Mouse (Mus musculus): ENCODE measurements around the gene 1700088E04Rik. TPM values are rescaled to one million over a fixed set of nuclear protein-coding genes. Genes with fewer than 3 reads are reported as not detected.

1700088E04Rik gene
- 1 to 10 TPM; 5.5 to 7.3 TPM for total RNA-seq (2021)
- long read RNA-seq, experiment 1, partial matches to known transcripts, result 1 of 5 reads
- long read RNA-seq, experiment 1, other reads (novel, unspliced or antisense), result 1 of 5 reads
- long read RNA-seq, experiment 2, partial matches to known transcripts, result 0 of 3 reads
- long read RNA-seq, experiment 2, other reads (novel, unspliced or antisense), result 0 of 3 reads

DNA sequence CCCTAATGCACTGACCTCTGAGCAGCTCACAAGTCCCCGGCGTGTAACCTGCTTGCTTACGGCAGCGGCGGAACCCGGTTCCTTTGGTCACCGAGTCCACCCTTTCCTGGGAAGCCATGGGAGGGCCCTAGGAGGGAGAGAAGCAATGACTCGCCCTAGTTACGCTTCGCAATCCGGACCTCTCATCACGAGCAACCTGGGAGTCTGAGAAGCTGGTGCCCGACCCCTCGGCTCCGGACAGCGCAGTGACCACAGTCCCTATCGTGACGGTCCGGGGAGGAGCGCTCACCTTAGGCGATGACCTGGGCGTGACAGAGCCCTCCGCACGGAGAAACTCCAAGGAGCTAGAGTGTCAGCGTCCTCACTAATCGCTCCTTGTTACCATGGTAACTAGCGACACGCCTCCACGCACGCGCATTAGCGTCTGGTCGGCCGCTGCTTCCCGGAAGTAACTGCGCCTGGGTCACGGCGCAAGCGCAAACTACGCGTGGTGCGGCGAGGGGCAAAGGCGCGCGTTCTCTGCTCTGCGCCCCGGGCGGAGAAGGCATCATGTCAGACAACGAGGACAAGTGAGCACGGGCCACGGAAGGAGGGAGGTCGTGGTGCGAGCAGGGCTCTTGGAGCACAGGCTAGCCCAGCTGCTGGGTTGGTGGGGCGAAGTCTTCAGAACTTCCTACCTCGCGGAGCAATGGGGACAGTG is at the start of gene 1700088E04Rik, which contains the start of gene Polr2f:
1700088E04Rik (minus strand) TSS at position 388 of the 700 bp plus-strand sequence.
Polr2f (plus strand) TSS at position 144 of the 700 bp plus-strand sequence.
- peak; percentile 95 to 96 for DNase-seq

DNA sequence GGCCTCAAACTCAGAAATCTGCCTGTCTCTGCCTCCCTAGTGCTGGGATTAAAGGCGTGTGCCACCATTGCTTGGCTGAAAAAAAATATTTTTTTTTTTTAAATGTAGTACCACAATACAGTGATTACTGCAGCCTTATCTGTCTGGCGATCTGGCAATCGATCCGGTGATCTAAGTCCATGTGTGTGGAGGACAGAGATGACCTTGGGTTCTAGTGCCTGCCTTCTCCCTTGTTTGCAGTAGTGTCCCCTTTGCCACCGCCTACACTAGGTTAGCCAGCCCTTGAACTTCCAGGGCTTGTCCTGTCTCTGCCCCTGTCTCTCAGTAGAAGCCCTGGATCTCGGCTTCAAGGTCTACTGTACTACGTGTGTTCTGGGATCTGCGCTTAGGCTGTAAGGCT is 46.8 kb upstream of the 1700088E04Rik start:
- DNase-seq, result no peak

DNA sequence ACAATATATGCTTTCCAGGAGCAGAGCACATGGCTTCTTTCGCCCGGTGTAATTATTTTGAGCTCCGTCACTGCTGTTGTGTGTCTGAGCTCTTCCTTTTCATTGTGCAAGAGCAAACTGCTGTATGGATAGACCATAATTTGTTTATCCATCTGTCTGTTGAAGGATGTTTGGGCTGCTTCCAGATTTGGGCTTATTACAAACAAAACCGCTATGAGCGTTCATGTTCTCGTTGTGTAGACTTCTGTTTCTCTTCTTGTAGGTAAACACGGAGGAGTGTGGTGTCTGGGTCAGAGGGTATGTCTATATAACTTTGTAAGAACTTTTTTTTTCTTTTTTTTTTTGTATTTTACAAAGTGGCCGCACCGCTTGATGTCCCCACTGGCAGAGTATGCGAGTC is 44.2 kb upstream of the 1700088E04Rik start:
- DNase-seq, result no peak

DNA sequence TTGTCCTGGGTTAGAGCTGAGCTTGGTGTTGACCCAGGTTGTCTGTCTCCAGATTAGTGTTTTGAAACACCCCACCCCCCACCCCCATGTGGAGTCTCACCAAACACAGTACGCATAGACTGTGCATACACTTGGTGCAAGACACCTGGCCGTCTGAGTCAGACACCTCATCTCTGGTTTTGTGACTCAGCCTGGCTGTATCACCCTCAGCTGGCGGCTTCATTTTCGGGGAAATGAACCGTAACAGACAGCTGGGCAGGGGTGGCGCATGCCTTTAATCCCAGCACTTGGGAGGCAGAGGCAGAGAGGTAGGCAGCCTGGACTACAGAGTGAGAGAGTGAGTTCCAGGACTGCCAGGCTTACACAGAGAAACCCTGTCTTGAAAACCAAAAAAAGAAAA is 35.9 kb upstream of the 1700088E04Rik start:
- DNase-seq, result no peak

DNA sequence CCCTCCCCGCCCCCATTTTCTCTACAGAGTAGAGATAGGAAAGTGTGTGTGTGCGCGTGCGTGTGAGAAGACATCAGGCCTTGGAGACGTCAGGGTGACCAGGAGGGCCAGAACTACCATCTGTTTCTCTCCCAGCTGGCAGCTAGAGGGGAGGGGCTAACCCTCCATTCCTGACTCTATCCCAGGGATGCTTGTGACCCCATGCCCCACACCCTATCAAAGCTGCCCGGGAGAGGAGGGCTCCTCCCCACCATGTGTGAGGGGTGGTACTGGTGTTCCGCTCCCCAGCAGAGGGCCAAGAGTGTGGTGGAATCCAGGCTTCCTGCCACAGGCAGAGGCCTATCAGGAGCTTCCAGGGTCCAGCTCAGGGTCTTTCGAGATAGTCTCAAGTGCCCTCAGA is 25.7 kb upstream of the 1700088E04Rik start:
- no peak for DNase-seq

DNA sequence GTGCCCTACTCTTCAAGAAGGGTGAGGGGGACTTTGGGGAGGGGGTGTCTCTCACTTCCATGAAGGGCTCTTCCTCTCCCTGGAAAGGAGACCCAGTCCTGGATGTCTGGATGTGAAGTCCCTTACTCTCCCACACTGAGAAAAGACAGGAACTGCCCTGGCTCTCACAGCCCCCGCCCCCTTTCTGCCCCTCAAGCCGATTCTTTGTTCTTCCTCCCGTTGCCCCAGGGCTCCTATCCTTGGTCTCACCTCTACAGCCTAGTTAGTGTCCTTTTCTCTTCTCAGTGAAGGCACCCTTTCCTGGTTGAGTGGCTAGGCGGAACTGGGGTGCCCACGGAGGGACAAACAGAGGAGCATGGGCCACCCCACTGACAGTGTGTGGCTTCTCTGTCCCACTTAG is 24.1 kb upstream of the 1700088E04Rik start, which contains the start of gene Sox10:
Sox10 (minus strand) TSS at position 101 of the 400 bp plus-strand sequence.
- DNase-seq, result no peak

DNA sequence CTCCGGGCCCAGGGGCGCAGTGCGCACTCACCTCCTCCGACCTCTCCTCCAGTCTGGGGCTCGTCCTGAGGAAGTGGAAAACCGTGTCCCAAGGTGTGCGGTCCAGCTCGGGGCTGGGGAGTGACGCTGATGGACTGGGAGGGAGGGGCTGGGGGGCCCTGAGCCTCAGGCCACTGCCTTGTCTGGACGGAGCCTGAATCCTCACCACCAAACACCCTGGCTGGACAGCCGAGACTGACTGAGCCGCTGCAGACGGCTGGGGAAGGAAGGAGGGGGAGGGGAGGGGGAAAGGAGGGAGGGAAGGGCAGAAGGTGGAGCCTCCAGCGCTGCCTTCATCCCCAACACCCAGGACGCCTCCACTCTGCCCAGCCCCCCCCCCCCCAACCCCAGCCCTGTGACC is 23.2 kb upstream of the 1700088E04Rik start:
- DNase-seq, result no peak

DNA sequence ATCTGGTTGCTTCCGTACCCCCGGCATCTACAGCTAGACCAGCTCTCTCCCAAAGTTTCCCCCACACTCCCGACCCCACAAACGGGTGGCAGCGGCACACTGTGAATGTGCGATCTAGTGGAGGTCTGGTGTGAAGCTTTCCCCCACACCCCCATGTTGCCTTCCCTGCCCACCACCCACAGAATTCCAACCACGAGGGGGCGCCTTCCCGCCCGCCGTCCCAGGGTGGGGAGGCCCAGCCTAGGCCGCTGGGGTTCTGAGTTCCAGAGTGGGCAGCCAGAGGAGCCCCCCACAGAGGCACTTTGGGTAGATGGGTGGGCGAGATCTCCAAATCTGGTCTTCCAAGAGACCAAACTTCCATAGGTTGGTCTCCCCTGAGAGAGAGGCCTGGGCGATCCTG is 21.8 kb upstream of the 1700088E04Rik start:
- no peak for DNase-seq

DNA sequence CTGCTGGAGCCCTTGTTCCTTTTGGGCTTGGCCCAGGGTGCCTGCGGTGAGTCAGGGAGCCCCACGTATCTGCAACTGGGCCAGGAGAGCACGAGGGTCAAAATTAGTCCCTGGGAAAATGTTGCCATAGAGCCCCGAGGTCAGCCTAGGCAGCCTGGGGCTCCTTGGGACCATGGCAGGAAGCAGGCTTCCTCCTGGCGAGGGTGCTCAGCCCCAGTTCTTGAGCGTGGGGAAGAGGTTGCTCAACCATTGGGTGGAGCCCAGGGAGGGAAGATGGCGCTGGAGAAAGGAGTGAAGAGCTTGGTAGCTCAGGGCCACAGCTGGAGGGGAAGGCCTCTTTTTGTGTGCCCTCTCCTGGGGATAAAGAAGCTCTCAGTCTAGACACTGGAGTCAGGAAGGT is 21.2 kb upstream of the 1700088E04Rik start:
- no peak for DNase-seq

DNA sequence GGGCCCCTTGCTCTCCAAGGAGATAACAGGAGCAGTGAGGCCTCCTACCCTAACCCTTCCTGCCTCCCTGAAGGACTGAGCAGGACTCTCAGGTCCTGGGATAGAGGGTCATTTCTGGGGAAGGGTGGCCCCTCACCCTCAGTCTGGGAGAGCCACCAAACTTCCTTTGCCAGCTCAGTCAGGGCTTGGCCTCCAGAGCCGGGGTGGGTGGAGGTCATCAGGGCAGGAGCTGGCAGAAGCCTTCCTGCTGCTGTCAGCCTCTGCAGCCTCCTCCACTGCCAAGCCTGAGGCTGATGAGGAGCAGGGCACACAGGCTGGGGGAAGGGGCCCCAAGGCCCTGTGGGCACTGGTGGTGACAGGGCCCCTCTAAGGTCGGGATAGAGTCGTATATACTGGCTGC is 14.5 kb upstream of the 1700088E04Rik start:
- peak; percentile 37 to 55 for DNase-seq

DNA sequence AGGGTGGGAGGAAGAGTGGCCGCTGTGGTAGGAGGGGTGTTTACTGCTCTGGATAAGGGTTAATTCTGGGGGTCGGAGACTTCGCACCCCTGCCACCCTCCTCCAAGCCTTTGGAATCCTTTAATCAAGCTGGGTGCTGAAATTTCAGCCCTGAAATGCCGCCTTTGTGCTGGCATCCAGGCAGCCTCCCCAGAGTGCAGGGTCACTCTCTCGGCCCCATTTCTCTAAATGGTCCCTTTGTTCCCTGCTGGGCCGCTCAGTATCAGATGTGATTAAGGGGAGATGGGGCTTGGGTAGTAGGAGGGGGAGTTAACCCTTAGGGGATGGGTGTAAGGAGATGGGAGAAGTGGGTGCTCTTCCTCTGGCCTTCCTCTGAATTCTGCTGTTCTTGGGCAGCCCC is 11.7 kb upstream of the 1700088E04Rik start:
- no peak for DNase-seq

DNA sequence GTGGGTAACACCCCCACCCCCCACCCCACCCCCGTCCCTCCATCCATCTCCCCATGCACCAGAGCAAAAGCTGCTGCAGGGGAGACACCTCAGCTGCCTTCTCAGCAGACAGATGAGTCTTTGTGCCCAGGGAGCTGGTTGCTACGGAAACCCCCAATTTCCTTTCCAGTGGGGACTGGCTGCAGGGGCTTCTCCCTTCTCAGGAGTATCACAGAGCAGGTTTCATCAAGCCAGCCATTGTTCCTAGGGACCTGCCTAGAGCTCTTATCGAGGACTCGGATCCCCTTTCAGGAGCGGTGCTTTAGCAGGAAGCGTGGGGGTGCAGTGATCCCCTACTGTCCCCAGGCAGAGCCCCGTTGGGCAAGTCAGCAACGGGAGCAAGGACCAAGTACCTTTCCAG is 10.8 kb upstream of the 1700088E04Rik start:
- DNase-seq, result no peak

DNA sequence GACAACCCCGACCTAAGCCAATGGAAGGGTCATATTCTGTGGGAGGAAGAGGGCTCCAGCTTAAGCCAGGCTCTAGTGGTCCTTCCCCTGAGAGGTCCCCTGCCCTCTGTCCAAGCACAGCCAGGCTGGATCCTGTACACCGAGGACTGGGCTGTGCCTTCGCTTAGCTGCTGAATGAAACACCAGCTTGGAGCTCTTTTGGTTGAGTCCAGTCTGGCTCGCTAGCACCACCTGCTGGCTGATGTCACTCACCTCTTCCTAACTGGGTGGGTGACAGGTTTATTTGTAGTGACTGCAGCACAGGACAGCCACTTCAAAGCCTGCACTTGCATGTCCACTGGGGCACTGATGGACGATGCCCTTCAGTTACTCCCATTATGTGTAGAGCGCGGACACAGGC is 7.5 kb upstream of the 1700088E04Rik start:
- DNase-seq, result peak; percentile 89 to 91

DNA sequence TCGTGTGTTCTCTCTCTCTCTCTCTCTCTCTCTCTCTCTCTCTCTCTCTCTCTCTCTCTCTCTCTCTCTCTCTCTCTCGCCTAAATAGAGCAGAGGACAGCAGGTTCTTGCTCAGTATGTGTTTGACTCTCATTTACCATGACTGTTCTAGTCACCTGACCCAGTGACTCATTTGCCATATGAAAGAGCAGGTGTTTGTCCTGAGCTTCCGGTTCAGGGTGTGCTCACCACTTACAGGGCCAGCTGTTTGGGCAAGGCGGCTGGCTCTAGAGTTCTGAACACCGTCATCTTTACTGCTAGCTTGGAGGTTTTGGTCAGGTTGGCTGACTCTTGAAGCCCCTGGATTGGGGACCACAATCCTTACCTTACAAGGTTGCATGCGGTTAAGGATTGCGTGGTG is 4.5 kb upstream of the 1700088E04Rik start:
- no peak for DNase-seq

DNA sequence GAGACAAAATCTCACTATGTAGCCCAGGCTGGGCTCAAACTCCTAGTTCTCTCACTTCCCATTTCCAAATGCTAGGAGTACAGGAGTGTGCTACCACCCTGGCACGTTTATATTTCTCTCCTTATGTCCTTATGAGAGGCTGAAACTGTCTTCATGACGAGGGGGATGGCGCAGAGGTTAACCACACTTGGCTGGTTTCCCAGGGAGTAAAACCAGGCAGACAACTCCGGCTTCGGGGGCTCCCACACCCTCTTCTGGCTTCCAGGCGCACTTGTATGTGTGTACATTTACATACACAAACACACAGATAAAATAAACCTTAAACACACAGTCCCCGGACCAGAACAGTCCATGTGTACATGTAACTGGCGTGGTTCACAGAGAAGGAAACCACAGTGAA is 3.0 kb upstream of the 1700088E04Rik start:
- DNase-seq, result no peak

DNA sequence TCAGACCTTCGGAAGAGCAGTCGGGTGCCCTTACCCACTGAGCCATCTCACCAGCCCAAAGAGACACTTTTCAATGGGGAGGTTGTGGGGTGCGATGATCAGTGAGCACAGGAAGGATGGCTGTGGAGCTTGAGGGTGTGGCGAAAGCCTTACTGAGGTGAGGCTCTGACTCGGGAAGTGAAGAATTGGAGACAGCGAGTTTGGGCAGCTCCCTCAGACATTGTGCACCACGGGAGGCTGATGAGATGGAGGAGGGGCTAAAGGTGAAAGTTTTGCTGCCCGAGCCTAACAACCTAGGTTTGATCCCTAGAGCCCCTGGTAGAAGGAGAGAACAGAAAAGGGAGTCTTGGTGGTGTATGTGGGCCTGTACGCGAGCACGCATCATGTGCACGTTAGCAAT is 2.3 kb upstream of the 1700088E04Rik start:
- no peak for DNase-seq

DNA sequence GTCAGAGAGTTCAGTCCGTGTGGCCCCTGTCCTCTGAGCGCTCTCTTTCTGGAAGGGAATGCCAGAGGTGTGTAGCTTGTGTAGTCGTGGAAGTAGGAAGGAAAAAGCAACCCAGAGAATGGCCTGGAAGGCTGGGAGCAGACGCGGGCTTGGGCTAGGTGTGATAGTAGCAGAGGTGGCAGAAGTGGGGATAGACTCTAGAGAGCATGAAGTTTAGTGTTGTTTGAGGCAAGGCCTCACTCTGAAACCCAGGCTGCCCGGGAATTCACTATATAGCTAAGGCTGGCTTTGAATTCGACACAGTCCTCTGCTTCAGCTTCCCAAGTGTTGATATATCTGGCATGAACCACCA is 489 bp upstream of the 1700088E04Rik start:
- DNase-seq, result no peak

DNA sequence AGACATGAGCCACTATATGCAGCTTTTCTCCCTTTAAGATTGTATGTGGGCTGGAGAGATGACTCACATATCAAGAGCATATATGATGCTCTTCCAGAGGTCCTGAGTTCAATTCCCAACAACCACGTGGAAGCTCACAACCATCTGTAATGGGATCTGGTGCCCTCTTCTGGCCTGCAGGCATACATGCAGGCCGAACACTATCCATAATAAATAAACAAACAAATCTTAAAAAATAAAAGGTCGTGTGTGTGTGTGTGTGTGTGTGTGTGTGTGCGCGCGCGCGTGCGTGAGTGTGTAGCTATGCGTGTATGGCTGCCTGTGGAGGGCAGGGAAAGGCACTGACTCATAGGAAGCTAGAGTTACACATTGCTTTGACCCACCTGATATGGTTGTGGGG is 1.4 kb downstream of the 1700088E04Rik start:
- no peak for DNase-seq

DNA sequence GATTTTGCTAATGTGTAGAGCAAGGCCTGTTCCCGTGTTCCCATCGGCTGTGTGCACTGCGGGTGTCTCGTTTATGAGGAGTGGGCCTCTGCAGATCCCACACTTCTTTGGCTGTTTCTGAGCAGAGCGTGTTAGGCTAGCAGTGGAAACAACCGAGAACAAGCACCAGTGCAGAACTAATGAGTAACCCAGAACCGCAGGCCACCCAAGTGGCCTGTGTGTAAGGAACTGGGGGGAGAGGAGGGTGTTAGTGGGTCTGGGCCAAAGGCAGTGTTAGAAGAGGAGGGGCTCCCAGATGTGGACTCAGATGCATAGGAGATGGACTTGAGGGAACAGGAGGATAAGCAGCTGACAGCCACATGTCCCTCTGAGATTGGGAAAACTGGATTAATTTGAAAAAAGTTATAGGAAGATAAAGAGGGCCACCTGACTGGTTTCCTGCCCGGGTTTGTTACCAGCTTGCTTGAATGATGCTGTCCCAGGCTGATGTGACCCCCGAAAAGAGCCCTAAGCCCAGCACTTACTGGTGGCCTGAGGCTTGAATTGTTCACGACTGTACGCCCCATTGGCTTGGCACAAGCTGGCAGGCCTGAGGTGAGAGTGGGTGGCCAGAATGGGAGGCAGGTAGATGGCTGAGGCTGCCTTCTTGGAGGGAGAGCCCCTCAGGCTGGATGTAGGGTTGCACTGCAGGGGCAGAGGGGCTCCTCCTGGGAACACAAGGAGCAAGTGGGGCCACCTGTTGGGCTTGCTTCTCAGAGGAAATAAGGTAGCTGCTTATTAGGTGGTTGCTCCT is 5.1 kb downstream of the 1700088E04Rik start:
- no peak for DNase-seq

DNA sequence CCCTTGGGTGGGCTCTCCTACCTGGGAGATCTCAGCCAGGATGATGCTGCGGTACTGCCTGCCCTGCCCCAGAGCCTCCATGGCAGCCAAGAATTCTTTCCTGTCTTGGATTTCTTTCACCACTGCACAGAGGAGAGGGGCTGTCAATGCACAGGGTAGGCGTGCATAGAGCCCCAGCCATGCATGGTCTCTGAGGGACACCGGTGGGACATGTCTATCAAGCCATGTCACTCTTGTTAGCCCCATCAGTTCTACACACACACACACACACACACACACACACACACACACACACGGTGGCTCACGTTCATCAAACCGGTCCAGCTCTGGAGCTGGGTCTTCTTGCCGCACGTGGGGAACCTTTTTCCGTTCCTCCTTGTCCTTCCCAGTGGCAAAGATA is 5.7 kb downstream of the 1700088E04Rik start:
- DNase-seq, result no peak

DNA sequence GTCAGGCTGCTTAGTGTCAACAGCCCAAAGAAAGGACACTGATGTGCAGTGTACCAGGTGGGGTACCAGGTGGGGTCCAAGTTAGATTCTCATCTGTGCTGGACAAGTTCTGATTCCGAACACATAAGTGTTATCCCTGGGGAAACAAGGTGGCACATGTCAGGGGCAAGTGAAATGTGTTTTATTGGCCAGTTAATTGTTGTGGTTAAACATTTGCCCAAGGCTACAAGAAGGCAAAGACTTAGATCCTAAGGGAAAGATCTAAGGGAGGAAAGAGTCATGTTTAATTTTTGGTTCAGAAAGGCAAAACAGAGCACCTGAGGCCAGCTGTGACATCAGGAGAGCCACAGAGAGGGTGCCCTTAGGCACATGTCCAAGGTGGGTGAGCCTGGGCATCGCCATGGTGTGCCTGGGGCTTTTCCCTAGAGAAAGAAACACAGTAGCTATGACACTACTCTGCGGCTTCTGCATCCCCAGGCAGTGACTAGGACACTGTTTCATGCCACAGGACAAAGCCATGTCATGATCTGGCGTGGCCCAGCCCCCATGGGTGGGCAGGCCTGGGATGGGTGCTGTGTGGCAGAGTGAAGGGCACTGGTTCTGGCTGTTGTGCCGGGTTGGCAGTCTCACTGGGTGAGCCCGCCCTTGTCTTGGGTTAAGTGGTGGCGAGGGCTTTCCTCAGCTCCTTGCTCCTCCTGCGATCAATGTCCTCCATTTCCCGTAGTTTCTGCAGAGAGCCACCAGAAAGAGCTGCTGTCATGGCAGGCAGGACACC is 6.4 kb downstream of the 1700088E04Rik start:
- DNase-seq, result no peak

DNA sequence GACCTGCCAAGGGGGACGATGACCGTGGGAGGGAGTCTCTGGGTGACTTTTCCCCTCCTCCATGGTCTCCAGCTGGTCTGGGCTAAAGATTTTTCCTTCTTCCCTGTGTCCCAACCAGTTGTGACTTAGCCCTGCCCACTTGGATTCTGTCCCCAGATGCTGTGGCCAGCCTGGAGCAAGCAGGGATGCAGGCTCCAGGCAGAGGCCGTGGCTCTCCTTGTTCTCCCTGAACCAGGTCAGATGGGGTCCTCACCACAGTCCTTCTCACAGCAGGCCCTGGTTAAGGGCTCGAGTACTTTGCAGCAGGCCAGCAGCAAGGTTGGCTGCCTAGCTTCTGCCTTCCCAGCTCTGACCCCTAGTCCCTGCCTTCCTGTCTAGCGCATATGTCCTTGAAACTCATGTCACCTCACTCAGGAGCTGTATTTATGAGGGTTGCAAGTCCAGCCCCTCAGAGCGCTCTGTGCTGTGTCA is 7.8 kb downstream of the 1700088E04Rik start:
- DNase-seq, result peak; percentile 50 to 59

Measured in adrenal gland, postnatal 36 days (tissue).